Comparison of ENCODE assay signal across 8 mouse cellular contexts in genomic region chr5:139150603-139151031, GRCm38 (mm10). TPM values are rescaled to one million over a fixed set of nuclear protein-coding genes. Genes with fewer than 3 reads are reported as not detected.
DNase-seq lines count a peak whose midpoint lies in the region; ATAC-seq lines count a peak whose summit lies in the region.

No protein-coding gene starts in this region.

- H3K27ac ChIP-seq in heart, embryonic 15.5 days = peak overlapping the region; percentile 36; the same call in 1 of the 2 replicates
- peak overlapping the region; percentile 6; the same call in 1 of the 2 replicates for H3K27ac ChIP-seq in limb, embryonic 13.5 days

- under 1% methylated on average over 45 of the region's 45 CpGs for WGBS in heart, embryonic 15.5 days
- WGBS in limb, embryonic 13.5 days = under 1% methylated on average over 45 of the region's 45 CpGs

- H3K4me2 ChIP-seq in heart, embryonic 15.5 days = peak overlapping the region; percentile 91
- H3K4me2 ChIP-seq in limb, embryonic 13.5 days (replicated peaks) = peak overlapping the region; percentile 92

- ATAC-seq in CD4-positive, CD25-positive, alpha-beta regulatory T cell, adult 4 months = no peak
- 0 out of 2 replicates have a peak, but pooled peaks have one; percentile 8 for ATAC-seq in heart, embryonic 15.5 days (replicated peaks; ENCODE audit: insufficient number of reproducible peaks, insufficient read depth, low FRiP score, low read depth)
- no peak for ATAC-seq in limb, embryonic 13.5 days (ENCODE audit: low FRiP score, low read depth)

- peak; percentile 60 for DNase-seq in CD4-positive, CD25-positive, alpha-beta regulatory T cell, adult 2 months (ENCODE audit: low read depth, low spot score)
- DNase-seq in 3T3-L1 (ENCODE audit: low read depth, low spot score) = peak; percentile 47
- DNase-seq in cerebellum, adult 18-20 months = peak; percentile 39 to 61
- DNase-seq in neural tube, embryonic 10.5 days (ENCODE audit: extremely low spot score, low spot score) = peak; percentile 39
- DNase-seq in thymus, postnatal 14 days = peak; percentile 68

- peaks cover 21% of the 10 kb centered on the region; the same call in 1 of the 2 replicates for H3K36me3 ChIP-seq in heart, embryonic 15.5 days
- H3K36me3 ChIP-seq in limb, embryonic 13.5 days = peaks cover 38% of the 10 kb centered on the region

- H3K4me3 ChIP-seq in heart, embryonic 15.5 days = peak overlapping the region; percentile 69
- H3K4me3 ChIP-seq in limb, embryonic 13.5 days = peak overlapping the region; percentile 93

- no peaks in the 10 kb centered on the region for H3K9me3 ChIP-seq in heart, embryonic 15.5 days (replicated peaks)
- no peaks in the 10 kb centered on the region for H3K9me3 ChIP-seq in limb, embryonic 13.5 days

- peak overlapping the region; percentile 62 for H3K9ac ChIP-seq in heart, embryonic 15.5 days
- peak overlapping the region; percentile 85 for H3K9ac ChIP-seq in limb, embryonic 13.5 days

- no peaks in the 10 kb centered on the region for H3K27me3 ChIP-seq in heart, embryonic 15.5 days
- H3K27me3 ChIP-seq in limb, embryonic 13.5 days = no peaks in the 10 kb centered on the region

- H3K4me1 ChIP-seq in heart, embryonic 15.5 days (replicated peaks) = peaks cover 19% of the 10 kb centered on the region
- peaks cover 17% of the 10 kb centered on the region for H3K4me1 ChIP-seq in limb, embryonic 13.5 days

RNA-seq across cellular contexts. Expression of gene Dnaaf5, which starts 0.6 kb away (rescaled TPM):
- 10 to 100 TPM in 1 of 2 experiments, 1 to 10 TPM in 1; 8.2 to 16.0 TPM for polyA plus RNA-seq in CD4-positive, CD25-positive, alpha-beta regulatory T cell, adult 4 months (2017; shearing (Covaris generic))
- 5.0 and 8.5 TPM in 2 replicates for polyA plus RNA-seq in heart, embryonic 15.5 days (2015; fragmentation: Nextera tagmentation; extraction: Ambion mirVana)
- 4.4 and 4.7 TPM in 2 replicates for polyA plus RNA-seq in limb, embryonic 13.5 days (2015; fragmentation: Nextera tagmentation; extraction: Ambion mirVana)

RNA-seq across cellular contexts. Expression of gene Prkar1b, which starts 0.8 kb away (rescaled TPM):
- 1 to 10 TPM in 1 of 2 experiments, under 1 TPM in 1; 0.98 to 3.1 TPM for polyA plus RNA-seq in CD4-positive, CD25-positive, alpha-beta regulatory T cell, adult 4 months (2017; shearing (Covaris generic))
- polyA plus RNA-seq in heart, embryonic 15.5 days (2015; fragmentation: Nextera tagmentation; extraction: Ambion mirVana) = 10.1 and 12.3 TPM in 2 replicates
- 20.1 and 25.4 TPM in 2 replicates for polyA plus RNA-seq in limb, embryonic 13.5 days (2015; fragmentation: Nextera tagmentation; extraction: Ambion mirVana)

RNA-seq across cellular contexts. Expression of gene Sun1, which starts 49.8 kb away (rescaled TPM):
- polyA plus RNA-seq in CD4-positive, CD25-positive, alpha-beta regulatory T cell, adult 4 months (2017; shearing (Covaris generic)) = 10 to 100 TPM; 36.2 to 64.2 TPM
- 32.4 and 38.9 TPM in 2 replicates for polyA plus RNA-seq in heart, embryonic 15.5 days (2015; fragmentation: Nextera tagmentation; extraction: Ambion mirVana)
- polyA plus RNA-seq in limb, embryonic 13.5 days (2015; fragmentation: Nextera tagmentation; extraction: Ambion mirVana) = 48.7 and 51.1 TPM in 2 replicates
